Mouse (Mus musculus): ENCODE measurements at regions not wholly inside any gene's neighbourhood (a gene's known extent, or its start where the extent isn't known, plus 50 kb on each side); places are given as distances from the start of the nearest gene placed in this dataset.

- no peak for TF ChIP-seq EP300 (IDR thresholded peaks at IDR 0.05; ENCODE audit: low read depth)
- no peak for TF ChIP-seq CTCF (IDR thresholded peaks at IDR 0.05; ENCODE audit: low read depth)
- no peaks in the 10 kb centered on the region for H3K27me3 ChIP-seq (ENCODE audit: control insufficient read depth, insufficient read depth, low read length)
Observed at GRCm38 (mm10) chr17:50442062-50442461, 67.1 kb upstream of the Plcl2 start.

GRCm38 (mm10) chr17:50442905-50443304 lies 66.3 kb upstream of the Plcl2 start:
- H3K36me3 ChIP-seq (replicated peaks; ENCODE audit: control insufficient read depth, insufficient read depth, low read depth) = no peaks in the 10 kb centered on the region
- H3K4me1 ChIP-seq (replicated peaks; ENCODE audit: control insufficient read depth in 2 of 2, insufficient read depth in 2 of 2, low read length in 1 of 2) = peaks cover 0 to 4% of the 10 kb centered on the region in 2 experiments; a peak in 2 of 4 replicates
- 74% methylated on average over 6 of the region's 6 CpGs for WGBS (ENCODE audit: insufficient replicate concordance)
- no peak overlapping the region for H3K9ac ChIP-seq (replicated peaks)
- H3K27me3 ChIP-seq (ENCODE audit: control insufficient read depth, insufficient read depth, low read length) = no peaks in the 10 kb centered on the region
- H3K4me2 ChIP-seq (ENCODE audit: low read depth) = no peak overlapping the region
- H3K27ac ChIP-seq = no peak overlapping the region
- H3K9me3 ChIP-seq (ENCODE audit: control insufficient read depth, low read length) = no peaks in the 10 kb centered on the region
- no peak for DNase-seq (ENCODE audit: low read depth in 3 of 3, low spot score in 3 of 3)
- H3K4me3 ChIP-seq (ENCODE audit: insufficient read depth in 1 of 2, low read depth in 2 of 2, low read length in 2 of 2) = no peak overlapping the region
- no peak for ATAC-seq (ENCODE audit: insufficient read depth)
- TF ChIP-seq EP300 (IDR thresholded peaks at IDR 0.05; ENCODE audit: low read depth) (no peak), CTCF (IDR thresholded peaks at IDR 0.05; ENCODE audit: low read depth) (no peak)

More at GRCm38 (mm10) chr17:50442062-50442461, 67.1 kb upstream of the Plcl2 start:
- Histone ChIP-seq H3K36me3 (replicated peaks; ENCODE audit: control insufficient read depth, insufficient read depth, low read depth) (no peaks in the 10 kb centered on the region), H3K9ac (replicated peaks) (no peak overlapping the region), H3K27ac (no peak overlapping the region), H3K4me1 (replicated peaks; ENCODE audit: control insufficient read depth in 2 of 2, insufficient read depth in 2 of 2, low read length in 1 of 2) (peaks cover 0 to 4% of the 10 kb centered on the region in 2 experiments; a peak in 2 of 4 replicates), H3K4me2 (ENCODE audit: low read depth) (no peak overlapping the region), H3K9me3 (ENCODE audit: control insufficient read depth, low read length) (no peaks in the 10 kb centered on the region), H3K4me3 (ENCODE audit: insufficient read depth in 1 of 2, low read depth in 2 of 2, low read length in 2 of 2) (no peak overlapping the region)
- ATAC-seq (ENCODE audit: insufficient read depth) (no peak), DNase-seq (ENCODE audit: low read depth in 3 of 3, low spot score in 3 of 3) (no peak)
- WGBS (ENCODE audit: insufficient replicate concordance) = 70% methylated on average over 5 of the region's 5 CpGs

- no peak for DNase-seq (ENCODE audit: low read depth in 3 of 3, low spot score in 3 of 3)
- no peak for ATAC-seq (ENCODE audit: insufficient read depth)
- Histone ChIP-seq H3K9me3 (ENCODE audit: control insufficient read depth, low read length) (no peaks in the 10 kb centered on the region), H3K27ac (no peak overlapping the region), H3K4me1 (replicated peaks; ENCODE audit: control insufficient read depth in 2 of 2, insufficient read depth in 2 of 2, low read length in 1 of 2) (peaks cover 0 to 4% of the 10 kb centered on the region in 2 experiments; a peak in 2 of 4 replicates), H3K36me3 (replicated peaks; ENCODE audit: control insufficient read depth, insufficient read depth, low read depth) (no peaks in the 10 kb centered on the region), H3K9ac (replicated peaks) (no peak overlapping the region), H3K4me2 (ENCODE audit: low read depth) (no peak overlapping the region), H3K27me3 (ENCODE audit: control insufficient read depth, insufficient read depth, low read length) (no peaks in the 10 kb centered on the region), H3K4me3 (ENCODE audit: insufficient read depth in 1 of 2, low read depth in 2 of 2, low read length in 2 of 2) (no peak overlapping the region)
- TF ChIP-seq CTCF (IDR thresholded peaks at IDR 0.05; ENCODE audit: low read depth) (no peak), EP300 (IDR thresholded peaks at IDR 0.05; ENCODE audit: low read depth) (no peak)
- WGBS (ENCODE audit: insufficient replicate concordance) = 60% methylated on average over 6 of the region's 6 CpGs
Observed at GRCm38 (mm10) chr17:50443376-50444022, 65.7 kb upstream of the Plcl2 start.

GRCm38 (mm10) chr17:50444023-50444389 lies 65.2 kb upstream of the Plcl2 start:
- no peaks in the 10 kb centered on the region for H3K27me3 ChIP-seq (ENCODE audit: control insufficient read depth, insufficient read depth, low read length)
- H3K4me3 ChIP-seq (ENCODE audit: insufficient read depth in 1 of 2, low read depth in 2 of 2, low read length in 2 of 2) = no peak overlapping the region
- ATAC-seq (ENCODE audit: insufficient read depth) (no peak), DNase-seq (ENCODE audit: low read depth in 3 of 3, low spot score in 3 of 3) (no peak)
- H3K36me3 ChIP-seq (replicated peaks; ENCODE audit: control insufficient read depth, insufficient read depth, low read depth) = no peaks in the 10 kb centered on the region
- H3K9ac ChIP-seq (replicated peaks) = no peak overlapping the region
- 44% methylated on average over 1 of the region's 1 CpGs for WGBS (ENCODE audit: insufficient replicate concordance)
- H3K9me3 ChIP-seq (ENCODE audit: control insufficient read depth, low read length) = no peaks in the 10 kb centered on the region
- no peak overlapping the region for H3K27ac ChIP-seq
- H3K4me1 ChIP-seq (replicated peaks; ENCODE audit: control insufficient read depth in 2 of 2, insufficient read depth in 2 of 2, low read length in 1 of 2) = peaks cover 0 to 4% of the 10 kb centered on the region in 2 experiments; a peak in 2 of 4 replicates
- TF ChIP-seq CTCF (IDR thresholded peaks at IDR 0.05; ENCODE audit: low read depth) (no peak), EP300 (IDR thresholded peaks at IDR 0.05; ENCODE audit: low read depth) (no peak)
- H3K4me2 ChIP-seq (ENCODE audit: low read depth) = no peak overlapping the region

- WGBS (ENCODE audit: insufficient replicate concordance) = 69% methylated on average over 6 of the region's 6 CpGs
- Histone ChIP-seq H3K9me3 (ENCODE audit: control insufficient read depth, low read length) (no peaks in the 10 kb centered on the region), H3K27me3 (ENCODE audit: control insufficient read depth, insufficient read depth, low read length) (no peaks in the 10 kb centered on the region), H3K4me1 (replicated peaks; ENCODE audit: control insufficient read depth in 2 of 2, insufficient read depth in 2 of 2, low read length in 1 of 2) (no peaks in the 10 kb centered on the region; a peak in 1 of 4 replicates), H3K36me3 (replicated peaks; ENCODE audit: control insufficient read depth, insufficient read depth, low read depth) (no peaks in the 10 kb centered on the region), H3K27ac (no peak overlapping the region), H3K4me3 (ENCODE audit: insufficient read depth in 1 of 2, low read depth in 2 of 2, low read length in 2 of 2) (no peak overlapping the region), H3K4me2 (ENCODE audit: low read depth) (no peak overlapping the region), H3K9ac (replicated peaks) (no peak overlapping the region)
- no peak for ATAC-seq (ENCODE audit: insufficient read depth)
- no peak for TF ChIP-seq EP300 (IDR thresholded peaks at IDR 0.05; ENCODE audit: low read depth)
- no peak for DNase-seq (ENCODE audit: low read depth in 3 of 3, low spot score in 3 of 3)
Observed at GRCm38 (mm10) chr17:50448693-50449092, 60.5 kb upstream of the Plcl2 start.
